Mouse (Mus musculus): ENCODE data around the gene Nipsnap3b.

The Nipsnap3b gene

DNA sequence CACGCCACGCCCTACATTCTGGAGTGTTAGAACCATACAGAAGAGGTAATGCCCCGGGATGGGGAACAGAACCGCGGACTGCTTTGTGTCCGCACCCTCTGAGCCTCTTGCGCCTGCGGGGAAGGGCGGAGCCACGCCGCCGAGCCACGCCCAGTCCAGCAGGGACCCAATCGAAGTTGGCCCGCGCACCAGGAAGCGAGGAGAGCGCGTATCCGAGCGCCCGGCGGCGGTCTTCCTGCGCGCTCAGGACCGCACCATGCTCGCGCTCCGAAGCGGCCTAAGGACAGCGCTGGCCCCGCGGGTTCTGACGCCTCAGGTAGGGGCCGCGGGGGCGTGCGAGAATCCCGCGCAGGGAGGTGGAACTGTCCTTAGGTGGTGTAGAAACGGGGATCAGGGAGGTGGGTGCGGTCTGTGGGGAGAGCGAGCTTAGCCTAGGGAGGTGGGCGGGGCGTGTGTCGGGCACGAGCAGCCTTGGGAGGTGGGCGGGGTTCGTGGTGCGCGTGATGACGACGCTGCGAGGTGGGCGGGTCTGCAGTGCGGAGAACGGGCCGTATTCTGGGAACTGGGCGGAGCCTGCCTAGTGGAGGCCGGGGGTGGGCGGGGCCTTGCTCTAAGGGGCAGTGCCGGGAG, at the start of gene Nipsnap3b:
Gene Nipsnap3b (plus strand): TSS at position 149 of the 630 bp plus-strand sequence.
- in situ Hi-C loops (cut with MboI; ENCODE audit: low sequenced_read_pairs) = no loop called here

DNA sequence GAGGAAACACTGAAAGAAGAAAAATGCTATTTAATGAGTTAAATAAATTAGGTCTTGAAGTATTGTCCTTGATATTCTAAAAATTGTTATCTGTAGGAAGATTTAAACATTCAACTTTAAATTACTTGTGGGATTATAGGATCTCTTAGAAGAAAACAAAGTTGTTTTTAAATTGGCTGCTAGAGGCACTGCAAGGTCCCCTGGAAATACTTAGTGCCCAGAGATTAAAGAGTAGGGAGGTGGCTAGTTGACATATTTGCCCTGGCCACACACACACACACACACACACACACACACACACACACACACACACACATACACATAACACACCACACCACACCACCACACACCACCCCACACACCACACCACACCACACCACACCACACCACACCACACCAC, 47.4 kb upstream of the Nipsnap3b start, which contains the start of gene Olfr270:
Gene Olfr270 (plus strand): TSS at position 301 of the 400 bp plus-strand sequence.
- in situ Hi-C loops (cut with MboI; ENCODE audit: low sequenced_read_pairs) = no loop called here

GRCm38 (mm10) chr4:52985216-52985615, 26.5 kb upstream of the Nipsnap3b start:
- in situ Hi-C loops (cut with MboI; ENCODE audit: low sequenced_read_pairs) = no loop called here

DNA sequence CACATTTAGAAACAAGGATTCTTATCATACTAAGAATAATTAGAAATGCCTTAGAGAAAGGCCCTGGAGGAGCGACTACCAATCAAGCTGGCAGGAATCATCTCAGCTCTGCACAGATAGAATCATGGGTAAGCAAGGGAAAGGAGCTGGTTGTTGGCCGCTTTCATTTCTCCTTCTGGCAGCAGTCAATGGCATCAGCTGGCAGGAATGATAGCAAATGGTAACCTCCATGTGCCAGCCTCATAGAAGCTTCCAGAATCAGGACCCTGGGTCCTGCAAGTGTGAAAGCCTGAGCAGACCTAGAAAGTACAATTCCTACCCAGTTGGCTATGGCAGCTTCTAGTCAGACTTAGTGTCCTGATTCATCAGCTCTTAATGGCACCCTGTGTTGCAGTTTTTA, 25.4 kb upstream of the Nipsnap3b start:
- in situ Hi-C loops (cut with MboI; ENCODE audit: low sequenced_read_pairs) = no loop called here

GRCm38 (mm10) chr4:52989248-52989647, 22.4 kb upstream of the Nipsnap3b start, which contains the start of gene Nipsnap3a:
Gene Nipsnap3a, plus strand, starts transcription at chr4:52989272.
- in situ Hi-C loops (cut with MboI; ENCODE audit: low sequenced_read_pairs) = no loop called here

- in situ Hi-C loops (cut with MboI; ENCODE audit: low sequenced_read_pairs) = no loop called here
Measured at GRCm38 (mm10) chr4:52999449-52999848, 12.2 kb upstream of the Nipsnap3b start.

GRCm38 (mm10) chr4:53000154-53000553, 11.5 kb upstream of the Nipsnap3b start:
- in situ Hi-C loops (cut with MboI; ENCODE audit: low sequenced_read_pairs) = no loop called here

- in situ Hi-C loops (cut with MboI; ENCODE audit: low sequenced_read_pairs) = no loop called here
Measured at GRCm38 (mm10) chr4:53009183-53009582, 2.5 kb upstream of the Nipsnap3b start.

DNA sequence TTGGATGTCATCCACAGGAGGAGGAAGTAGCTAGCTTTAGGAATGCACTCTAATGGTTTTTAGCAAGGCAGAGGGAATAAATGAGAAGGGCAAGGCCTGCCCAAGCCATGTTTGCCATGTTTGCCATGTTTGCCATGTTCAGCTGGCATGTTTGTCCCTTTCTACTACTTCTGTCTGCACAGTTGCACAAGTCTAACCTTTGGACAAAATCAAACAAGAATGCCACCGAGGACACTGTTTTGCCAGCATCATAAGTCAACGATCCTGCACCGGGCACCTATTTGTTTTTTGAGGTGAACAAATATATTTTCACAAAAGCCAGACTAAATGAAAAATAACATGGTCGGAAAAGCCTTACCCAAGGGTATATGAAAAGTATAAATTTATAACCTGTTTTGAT, 1.8 kb upstream of the Nipsnap3b start:
- in situ Hi-C loops (cut with MboI; ENCODE audit: low sequenced_read_pairs) = no loop called here

GRCm38 (mm10) chr4:53014421-53014820, 2.7 kb downstream of the Nipsnap3b start:
- in situ Hi-C loops (cut with MboI; ENCODE audit: low sequenced_read_pairs) = no loop called here

GRCm38 (mm10) chr4:53015024-53015423, 3.3 kb downstream of the Nipsnap3b start:
- in situ Hi-C loops (cut with MboI; ENCODE audit: low sequenced_read_pairs) = no loop called here

DNA sequence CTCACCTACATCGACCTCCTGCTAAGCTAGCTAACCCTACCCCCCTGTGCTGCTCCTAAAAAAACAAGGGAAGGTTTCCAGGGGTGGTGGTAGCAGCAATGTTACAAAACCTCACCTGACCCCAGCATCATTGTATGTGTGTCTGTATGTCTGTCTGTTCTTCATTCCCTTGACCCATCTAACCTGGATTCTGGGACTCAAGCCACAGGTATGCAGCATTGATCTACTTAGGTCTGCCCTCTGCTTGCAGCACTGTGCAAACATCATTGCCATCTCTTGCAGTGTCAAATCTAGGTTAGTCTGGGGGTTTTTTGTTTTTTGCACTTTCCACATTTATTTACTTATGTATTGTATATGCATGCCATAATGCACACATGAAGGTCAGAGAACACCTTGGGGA, 6.7 kb downstream of the Nipsnap3b start:
- in situ Hi-C loops (cut with MboI; ENCODE audit: low sequenced_read_pairs) = no loop called here

- in situ Hi-C loops (cut with MboI; ENCODE audit: low sequenced_read_pairs) = no loop called here
Measured at GRCm38 (mm10) chr4:53023189-53023925, 11.7 kb downstream of the Nipsnap3b start.

DNA sequence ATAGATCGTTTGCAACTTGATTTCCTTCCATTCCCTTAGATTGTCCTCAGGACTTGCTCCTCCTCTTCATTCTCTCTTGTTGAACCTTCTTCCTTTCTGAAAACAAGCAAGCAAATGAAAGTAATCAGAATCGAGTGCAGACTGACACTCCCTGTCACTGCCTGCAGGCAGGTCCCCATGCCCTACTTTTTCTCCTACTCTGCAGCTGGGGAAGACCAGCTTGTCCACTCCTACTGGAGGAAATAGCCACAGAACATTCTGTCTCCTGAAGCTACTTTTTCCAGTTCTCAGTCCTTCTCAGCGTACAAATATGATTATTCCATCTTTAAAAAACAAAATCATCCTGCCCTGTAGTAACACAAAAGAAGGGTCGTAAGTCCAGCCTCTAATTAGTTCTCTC, 12.7 kb downstream of the Nipsnap3b start:
- in situ Hi-C loops (cut with MboI; ENCODE audit: low sequenced_read_pairs) = no loop called here

- in situ Hi-C loops (cut with MboI; ENCODE audit: low sequenced_read_pairs) = no loop called here
Measured at GRCm38 (mm10) chr4:53027811-53028210, 16.1 kb downstream of the Nipsnap3b start.

GRCm38 (mm10) chr4:53030326-53030948, 18.8 kb downstream of the Nipsnap3b start:
- in situ Hi-C loops (cut with MboI; ENCODE audit: low sequenced_read_pairs) = no loop called here

GRCm38 (mm10) chr4:53043819-53044218, 32.1 kb downstream of the Nipsnap3b start:
- in situ Hi-C loops (cut with MboI; ENCODE audit: low sequenced_read_pairs) = no loop called here

DNA sequence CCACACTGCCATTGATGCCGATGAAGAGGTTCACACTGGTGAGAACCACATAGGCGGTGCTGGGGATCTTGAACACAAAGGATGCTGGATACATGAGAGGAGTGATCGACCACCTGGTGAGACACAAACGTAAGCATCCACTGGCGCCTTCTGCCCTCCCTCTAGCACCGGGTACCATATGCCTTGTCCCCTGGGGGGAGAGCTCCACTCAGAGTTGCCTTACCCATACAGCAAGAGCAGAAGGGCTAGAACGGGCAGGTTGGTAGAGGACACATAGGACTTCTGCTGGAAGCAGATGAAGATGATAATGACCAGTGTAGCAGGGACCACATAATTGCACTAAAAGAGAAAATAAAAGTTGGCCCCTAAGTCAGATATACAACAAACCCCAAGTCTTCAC, 34.1 kb downstream of the Nipsnap3b start:
- in situ Hi-C loops (cut with MboI; ENCODE audit: low sequenced_read_pairs) = no loop called here

- in situ Hi-C loops (cut with MboI; ENCODE audit: low sequenced_read_pairs) = no loop called here
Measured at GRCm38 (mm10) chr4:53046238-53047022, 34.8 kb downstream of the Nipsnap3b start.

DNA sequence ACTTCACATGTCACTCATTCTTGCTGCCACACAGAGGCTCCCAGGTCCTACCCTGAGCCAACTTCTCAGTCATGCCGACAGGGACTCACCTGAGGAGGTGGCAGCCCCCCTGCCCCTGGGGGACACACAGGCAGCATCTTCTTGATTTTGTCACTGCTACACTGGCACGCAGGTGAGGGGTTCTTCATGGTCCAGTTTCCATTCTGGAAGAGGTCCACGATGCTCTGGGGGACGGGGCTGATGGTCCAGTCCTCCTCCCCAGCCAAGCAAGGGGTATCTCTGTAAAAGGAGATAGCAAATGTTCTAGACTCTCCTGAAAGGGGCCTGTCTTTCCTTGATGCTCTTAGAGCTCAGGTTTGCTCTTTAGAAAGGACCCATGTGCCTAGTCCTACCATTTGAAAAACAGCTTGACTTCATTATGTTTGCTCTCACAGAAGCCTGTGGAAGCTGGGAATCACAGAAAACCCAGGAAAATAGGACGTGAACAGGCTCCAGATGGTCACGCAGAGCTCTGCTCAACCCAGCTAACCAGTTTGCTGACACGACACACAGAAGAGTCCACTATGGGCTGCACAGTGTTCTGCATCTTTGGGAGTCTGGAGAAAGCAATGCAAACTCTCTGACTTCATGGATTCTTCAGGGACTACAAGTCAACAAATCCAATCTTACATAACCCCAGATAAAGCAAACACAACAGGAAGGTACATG, 50.8 kb downstream of the Nipsnap3b start:
- in situ Hi-C loops (cut with MboI; ENCODE audit: low sequenced_read_pairs) = no loop called here

All from CH12F3 (cell line).